Mouse (Mus musculus): ENCODE measurements around the gene Ccni. TPM values are rescaled to one million over a fixed set of nuclear protein-coding genes. Genes with fewer than 3 reads are reported as not detected.

Ccni gene
- polyA plus RNA-seq, 1 experiment from 2014 or later, result 168 TPM

- no peak for DNase-seq (ENCODE audit: low spot score)
- no peak overlapping the region for H3K27ac ChIP-seq (ENCODE audit: low read depth, low read length)
These were observed 23.0 kb downstream of the Ccni start for GRCm38 (mm10) chr5:93183311-93183710.

GRCm38 (mm10) chr5:93180252-93180651, 26.0 kb downstream of the Ccni start:
- H3K9me3 ChIP-seq (ENCODE audit: control insufficient read depth, low read length), result no peaks in the 10 kb centered on the region
- H3K27ac ChIP-seq (ENCODE audit: low read depth, low read length), result no peak overlapping the region
- H3K4me3 ChIP-seq (ENCODE audit: low read depth, low read length), result no peak overlapping the region
- no peaks in the 10 kb centered on the region for H3K27me3 ChIP-seq (ENCODE audit: control insufficient read depth, insufficient read depth, low read length)
- no peak for DNase-seq (ENCODE audit: low spot score)
- WGBS, result 79% methylated on average over 2 of the region's 2 CpGs
- no peak overlapping the region for H3K4me2 ChIP-seq (ENCODE audit: low read depth, low read length, severe bottlenecking)
- peaks cover 6% of the 10 kb centered on the region; the same call in 1 of the 2 replicates for H3K36me3 ChIP-seq (ENCODE audit: control insufficient read depth, insufficient read depth, low read length)
- H3K4me1 ChIP-seq (replicated peaks; ENCODE audit: control insufficient read depth, insufficient read depth, low read length), result no peaks in the 10 kb centered on the region
- ATAC-seq (replicated peaks; ENCODE audit: low FRiP score), result no peak
- H3K9ac ChIP-seq (ENCODE audit: low read length), result no peak overlapping the region

More at GRCm38 (mm10) chr5:93183311-93183710, 23.0 kb downstream of the Ccni start:
- Histone ChIP-seq H3K9ac (ENCODE audit: low read length) (no peak overlapping the region), H3K27me3 (ENCODE audit: control insufficient read depth, insufficient read depth, low read length) (no peaks in the 10 kb centered on the region), H3K4me3 (ENCODE audit: low read depth, low read length) (no peak overlapping the region), H3K36me3 (ENCODE audit: control insufficient read depth, insufficient read depth, low read length) (peaks cover 6% of the 10 kb centered on the region; the same call in 1 of the 2 replicates), H3K9me3 (ENCODE audit: control insufficient read depth, low read length) (no peaks in the 10 kb centered on the region), H3K4me1 (replicated peaks; ENCODE audit: control insufficient read depth, insufficient read depth, low read length) (no peaks in the 10 kb centered on the region), H3K4me2 (ENCODE audit: low read depth, low read length, severe bottlenecking) (no peak overlapping the region)
- no peak for ATAC-seq (replicated peaks; ENCODE audit: low FRiP score)
- WGBS, result 90% methylated on average over 6 of the region's 6 CpGs

GRCm38 (mm10) chr5:93178616-93179015, 27.7 kb downstream of the Ccni start:
- DNase-seq (ENCODE audit: low spot score), result no peak
- H3K4me2 ChIP-seq (ENCODE audit: low read depth, low read length, severe bottlenecking), result no peak overlapping the region
- H3K36me3 ChIP-seq (ENCODE audit: control insufficient read depth, insufficient read depth, low read length), result peaks cover 8% of the 10 kb centered on the region; the same call in 1 of the 2 replicates
- H3K9ac ChIP-seq (ENCODE audit: low read length), result no peak overlapping the region
- H3K27me3 ChIP-seq (ENCODE audit: control insufficient read depth, insufficient read depth, low read length), result no peaks in the 10 kb centered on the region
- H3K4me3 ChIP-seq (ENCODE audit: low read depth, low read length), result no peak overlapping the region
- no peak for ATAC-seq (replicated peaks; ENCODE audit: low FRiP score)
- no peaks in the 10 kb centered on the region for H3K4me1 ChIP-seq (replicated peaks; ENCODE audit: control insufficient read depth, insufficient read depth, low read length)
- WGBS, result 84% methylated on average over 6 of the region's 6 CpGs
- H3K9me3 ChIP-seq (ENCODE audit: control insufficient read depth, low read length), result no peaks in the 10 kb centered on the region
- H3K27ac ChIP-seq (ENCODE audit: low read depth, low read length), result no peak overlapping the region

- WGBS, result 90% methylated on average over 6 of the region's 6 CpGs
- no peak for DNase-seq (ENCODE audit: low spot score)
- H3K9me3 ChIP-seq (ENCODE audit: control insufficient read depth, low read length), result no peaks in the 10 kb centered on the region
- H3K4me2 ChIP-seq (ENCODE audit: low read depth, low read length, severe bottlenecking), result no peak overlapping the region
- no peaks in the 10 kb centered on the region for H3K4me1 ChIP-seq (replicated peaks; ENCODE audit: control insufficient read depth, insufficient read depth, low read length)
- ATAC-seq (replicated peaks; ENCODE audit: low FRiP score), result no peak
- H3K27me3 ChIP-seq (ENCODE audit: control insufficient read depth, insufficient read depth, low read length), result no peaks in the 10 kb centered on the region
- peaks cover 10% of the 10 kb centered on the region; the same call in 1 of the 2 replicates for H3K36me3 ChIP-seq (ENCODE audit: control insufficient read depth, insufficient read depth, low read length)
- no peak overlapping the region for H3K9ac ChIP-seq (ENCODE audit: low read length)
- H3K27ac ChIP-seq (ENCODE audit: low read depth, low read length), result no peak overlapping the region
- no peak overlapping the region for H3K4me3 ChIP-seq (ENCODE audit: low read depth, low read length)
These were observed 31.6 kb downstream of the Ccni start for GRCm38 (mm10) chr5:93174675-93175074.

GRCm38 (mm10) chr5:93172536-93172935, 33.8 kb downstream of the Ccni start:
- Histone ChIP-seq H3K4me3 (ENCODE audit: low read depth, low read length) (no peak overlapping the region), H3K27me3 (ENCODE audit: control insufficient read depth, insufficient read depth, low read length) (no peaks in the 10 kb centered on the region), H3K9me3 (ENCODE audit: control insufficient read depth, low read length) (no peaks in the 10 kb centered on the region), H3K9ac (ENCODE audit: low read length) (no peak overlapping the region), H3K27ac (ENCODE audit: low read depth, low read length) (no peak overlapping the region), H3K36me3 (ENCODE audit: control insufficient read depth, insufficient read depth, low read length) (peaks cover 8% of the 10 kb centered on the region; the same call in 1 of the 2 replicates), H3K4me1 (replicated peaks; ENCODE audit: control insufficient read depth, insufficient read depth, low read length) (no peaks in the 10 kb centered on the region), H3K4me2 (ENCODE audit: low read depth, low read length, severe bottlenecking) (no peak overlapping the region)
- WGBS, result 83% methylated on average over 6 of the region's 6 CpGs
- DNase-seq (ENCODE audit: low spot score), result no peak
- no peak for ATAC-seq (replicated peaks; ENCODE audit: low FRiP score)

- 95% methylated on average over 15 of the region's 15 CpGs for WGBS
- no peaks in the 10 kb centered on the region for H3K27me3 ChIP-seq (ENCODE audit: control insufficient read depth, insufficient read depth, low read length)
- ATAC-seq (replicated peaks; ENCODE audit: low FRiP score) (no peak), DNase-seq (ENCODE audit: low spot score) (no peak)
- no peak overlapping the region for H3K27ac ChIP-seq (ENCODE audit: low read depth, low read length)
- H3K9ac ChIP-seq (ENCODE audit: low read length), result no peak overlapping the region
- H3K4me3 ChIP-seq (ENCODE audit: low read depth, low read length), result no peak overlapping the region
- H3K9me3 ChIP-seq (ENCODE audit: control insufficient read depth, low read length), result no peaks in the 10 kb centered on the region
- no peak overlapping the region for H3K4me2 ChIP-seq (ENCODE audit: low read depth, low read length, severe bottlenecking)
- H3K36me3 ChIP-seq (ENCODE audit: control insufficient read depth, insufficient read depth, low read length), result peaks cover 17% of the 10 kb centered on the region
- H3K4me1 ChIP-seq (replicated peaks; ENCODE audit: control insufficient read depth, insufficient read depth, low read length), result no peaks in the 10 kb centered on the region
These were observed 34.9 kb downstream of the Ccni start for GRCm38 (mm10) chr5:93171420-93171819.

- no peaks in the 10 kb centered on the region for H3K9me3 ChIP-seq (ENCODE audit: control insufficient read depth, low read length)
These were observed 37.6 kb downstream of the Ccni start for GRCm38 (mm10) chr5:93168654-93169053.

GRCm38 (mm10) chr5:93167919-93168516, 38.3 kb downstream of the Ccni start:
- peaks cover 16% of the 10 kb centered on the region for H3K36me3 ChIP-seq (ENCODE audit: control insufficient read depth, insufficient read depth, low read length)
- DNase-seq (ENCODE audit: low spot score) (no peak), ATAC-seq (replicated peaks; ENCODE audit: low FRiP score) (no peak)
- H3K4me2 ChIP-seq (ENCODE audit: low read depth, low read length, severe bottlenecking), result no peak overlapping the region
- H3K4me3 ChIP-seq (ENCODE audit: low read depth, low read length), result no peak overlapping the region
- 95% methylated on average over 11 of the region's 11 CpGs for WGBS
- H3K9me3 ChIP-seq (ENCODE audit: control insufficient read depth, low read length), result no peaks in the 10 kb centered on the region
- H3K9ac ChIP-seq (ENCODE audit: low read length), result no peak overlapping the region
- H3K4me1 ChIP-seq (replicated peaks; ENCODE audit: control insufficient read depth, insufficient read depth, low read length), result no peaks in the 10 kb centered on the region
- H3K27me3 ChIP-seq (ENCODE audit: control insufficient read depth, insufficient read depth, low read length), result no peaks in the 10 kb centered on the region
- no peak overlapping the region for H3K27ac ChIP-seq (ENCODE audit: low read depth, low read length)

More at GRCm38 (mm10) chr5:93168654-93169053, 37.6 kb downstream of the Ccni start:
- Histone ChIP-seq H3K27ac (ENCODE audit: low read depth, low read length) (no peak overlapping the region), H3K4me3 (ENCODE audit: low read depth, low read length) (no peak overlapping the region), H3K4me2 (ENCODE audit: low read depth, low read length, severe bottlenecking) (no peak overlapping the region), H3K27me3 (ENCODE audit: control insufficient read depth, insufficient read depth, low read length) (no peaks in the 10 kb centered on the region), H3K9ac (ENCODE audit: low read length) (no peak overlapping the region), H3K4me1 (replicated peaks; ENCODE audit: control insufficient read depth, insufficient read depth, low read length) (no peaks in the 10 kb centered on the region), H3K36me3 (ENCODE audit: control insufficient read depth, insufficient read depth, low read length) (peaks cover 16% of the 10 kb centered on the region)
- DNase-seq (ENCODE audit: low spot score) (no peak), ATAC-seq (replicated peaks; ENCODE audit: low FRiP score) (no peak)
- WGBS, result 83% methylated on average over 6 of the region's 6 CpGs

GRCm38 (mm10) chr5:93163541-93163940, 42.8 kb downstream of the Ccni start:
- Histone ChIP-seq H3K9me3 (ENCODE audit: control insufficient read depth, low read length) (no peaks in the 10 kb centered on the region), H3K36me3 (ENCODE audit: control insufficient read depth, insufficient read depth, low read length) (peaks cover 23% of the 10 kb centered on the region), H3K27ac (ENCODE audit: low read depth, low read length) (no peak overlapping the region), H3K9ac (ENCODE audit: low read length) (no peak overlapping the region), H3K27me3 (ENCODE audit: control insufficient read depth, insufficient read depth, low read length) (no peaks in the 10 kb centered on the region), H3K4me2 (ENCODE audit: low read depth, low read length, severe bottlenecking) (no peak overlapping the region), H3K4me3 (ENCODE audit: low read depth, low read length) (no peak overlapping the region), H3K4me1 (replicated peaks; ENCODE audit: control insufficient read depth, insufficient read depth, low read length) (no peaks in the 10 kb centered on the region)
- no peak for DNase-seq (ENCODE audit: low spot score)
- no peak for ATAC-seq (replicated peaks; ENCODE audit: low FRiP score)
- 86% methylated on average over 3 of the region's 3 CpGs for WGBS

Measured in forebrain, embryonic 11.5 days (tissue).